Mouse (Mus musculus) small intestine, adult 2 months (tissue): ENCODE data around the gene Rpl29. TPM values are rescaled to one million over a fixed set of nuclear protein-coding genes. Genes with fewer than 3 reads are reported as not detected.

Source experiments
- H3K27ac ChIP-seq: fragments of 200-500 bp; 2 replicates; pipeline ENCODE4 v1.5.1; 2012; ENCODE audit warnings: low read depth, low read length, control low read depth, inconsistent platforms; ENCODE audit not compliant: insufficient read depth
- H3K27me3 ChIP-seq: fragments of 200-500 bp; 2 replicates; pipeline ENCODE4 v1.6.1; 2012; ENCODE audit warnings: mild to moderate bottlenecking, moderate library complexity, low read length, inconsistent platforms; ENCODE audit not compliant: control insufficient read depth, insufficient read depth
- H3K36me3 ChIP-seq: fragments of 200-500 bp; 2 replicates; pipeline ENCODE4 v1.6.1; 2012; ENCODE audit warnings: mild to moderate bottlenecking, low read length, control low read depth, inconsistent platforms; ENCODE audit not compliant: control insufficient read depth, insufficient read depth
- H3K4me1 ChIP-seq: fragments of 200-500 bp; 2 replicates; pipeline ENCODE4 v1.6.1; 2012; ENCODE audit warnings: low read length, inconsistent platforms, mixed read lengths; ENCODE audit not compliant: control insufficient read depth, insufficient read depth, insufficient read length
- H3K4me3 ChIP-seq: fragments of 200-500 bp; 2 replicates; pipeline ENCODE4 v1.5.1; 2012; ENCODE audit warnings: low read depth, mild to moderate bottlenecking, control low read depth, inconsistent platforms, low read length, moderate library complexity
- CTCF ChIP-seq: fragments of 200-500 bp; IDR thresholded peaks from 2 replicates; pipeline ENCODE4 v1.5.1; 2012; ENCODE audit warnings: low read depth, mild to moderate bottlenecking, control low read depth, inconsistent platforms, low read length, moderate library complexity, mixed read lengths; ENCODE audit not compliant: insufficient replicate concordance, insufficient read length; ENCODE audit errors: extremely low read depth
- POLR2A ChIP-seq: fragments of 200-500 bp; IDR thresholded peaks from 2 replicates; pipeline ENCODE4 v1.6.1; 2012; ENCODE audit warnings: low read depth, mild to moderate bottlenecking, control low read depth, inconsistent platforms, low read length, moderate library complexity
- WGBS: fragments of 180-500 bp; shearing (Covaris S2); methylation state at CpG from one replicate; pipeline ENCODE4 v1.1.7; 2018; 5-methylcytosine and 5-hydroxymethylcytosine counted together
- polyA plus RNA-seq: library from polyadenylated mRNA; depleted of rRNA; stranded (reverse); fragments of >200 nt; gene quantifications from 2 replicates; pipeline ENCODE4 v1.2.3, GENCODE M21; 2012

The Rpl29 gene
- polyA plus RNA-seq, 1 experiment = 390 TPM

GRCm38 (mm10) chr9:106420608-106421007, 8.6 kb upstream of the Rpl29 start:
- TF ChIP-seq POLR2A = no peak
- no peak for TF ChIP-seq CTCF
- Histone ChIP-seq H3K27me3 (peaks cover 6% of the 10 kb centered on the region; the same call in 1 of the 2 replicates), H3K27ac (no peak overlapping the region), H3K36me3 (no peaks in the 10 kb centered on the region), H3K4me3 (no peak overlapping the region), H3K4me1 (no peaks in the 10 kb centered on the region)
- 8% methylated on average over 2 of the region's 2 CpGs for WGBS

- Histone ChIP-seq H3K4me3 (no peak overlapping the region), H3K36me3 (no peaks in the 10 kb centered on the region), H3K4me1 (no peaks in the 10 kb centered on the region), H3K27ac (no peak overlapping the region), H3K27me3 (peaks cover 6% of the 10 kb centered on the region; the same call in 1 of the 2 replicates)
- TF ChIP-seq POLR2A = no peak
- no peak for TF ChIP-seq CTCF
- WGBS = 18% methylated on average over 18 of the region's 18 CpGs
Measured at GRCm38 (mm10) chr9:106421033-106421864, 8.0 kb upstream of the Rpl29 start.

DNA sequence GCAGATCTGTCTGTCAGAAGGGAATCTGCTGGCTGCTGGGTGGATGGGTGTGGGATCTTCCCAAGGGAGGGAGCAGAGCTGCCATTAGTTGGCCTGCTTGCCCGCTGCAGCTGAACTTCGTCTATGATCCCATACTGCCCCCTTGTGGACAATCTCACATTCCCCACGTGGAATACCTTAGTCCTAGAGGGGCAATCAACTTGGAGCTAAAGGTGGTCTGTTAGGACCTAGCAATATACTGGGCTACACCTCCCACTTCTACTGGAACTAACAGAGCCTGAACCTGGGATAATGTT, 7.4 kb upstream of the Rpl29 start:
- 1% methylated on average over 3 of the region's 3 CpGs for WGBS
- peak; percentile 78; the same call in 1 of the 2 replicates for TF ChIP-seq CTCF
- TF ChIP-seq POLR2A = no peak
- no peak overlapping the region for H3K27ac ChIP-seq
- peaks cover 6% of the 10 kb centered on the region; the same call in 1 of the 2 replicates for H3K27me3 ChIP-seq
- H3K36me3 ChIP-seq = no peaks in the 10 kb centered on the region
- no peak overlapping the region for H3K4me3 ChIP-seq
- no peaks in the 10 kb centered on the region for H3K4me1 ChIP-seq

DNA sequence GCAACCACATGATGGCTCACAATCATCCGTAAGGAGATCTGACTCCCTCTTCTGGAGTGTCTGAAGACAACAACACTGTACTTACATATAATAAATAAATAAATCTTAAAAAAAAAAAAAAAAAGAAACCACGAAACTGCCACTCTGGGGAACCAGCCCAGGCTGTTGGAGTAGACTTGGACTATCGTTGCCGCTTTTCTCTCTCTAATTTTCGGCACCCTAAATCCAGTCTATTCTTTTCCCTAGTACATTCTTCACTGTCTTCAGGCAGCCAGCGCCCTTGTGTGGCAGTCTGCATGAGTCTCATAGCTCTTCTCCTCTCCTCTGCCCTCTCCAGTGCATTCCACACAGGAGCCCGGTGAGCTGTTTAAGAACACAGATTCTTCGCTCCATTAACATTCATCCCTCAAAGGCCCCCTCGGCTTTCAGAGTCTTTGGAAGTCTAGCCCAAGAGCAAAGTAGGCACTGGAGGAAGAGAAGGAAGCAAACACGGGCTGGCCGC, 484 bp upstream of the Rpl29 start:
- peak overlapping the region; percentile 65 for H3K27ac ChIP-seq
- 3% methylated on average over 11 of the region's 11 CpGs for WGBS
- peaks cover 25% of the 10 kb centered on the region for H3K36me3 ChIP-seq
- peak overlapping the region; percentile 86 for H3K4me3 ChIP-seq
- peaks cover 24% of the 10 kb centered on the region for H3K4me1 ChIP-seq
- TF ChIP-seq POLR2A (no peak), CTCF (no peak)
- no peaks in the 10 kb centered on the region for H3K27me3 ChIP-seq

- TF ChIP-seq POLR2A (no peak), CTCF (no peak)
- peak overlapping the region; percentile 69 for H3K27ac ChIP-seq
- H3K36me3 ChIP-seq = peaks cover 33% of the 10 kb centered on the region
- H3K4me1 ChIP-seq = peaks cover 31% of the 10 kb centered on the region
- H3K27me3 ChIP-seq = no peaks in the 10 kb centered on the region
- under 1% methylated on average over 4 of the region's 4 CpGs for WGBS
- peak overlapping the region; percentile 86 for H3K4me3 ChIP-seq
Measured at GRCm38 (mm10) chr9:106430015-106430264, 686 bp downstream of the Rpl29 start.

DNA sequence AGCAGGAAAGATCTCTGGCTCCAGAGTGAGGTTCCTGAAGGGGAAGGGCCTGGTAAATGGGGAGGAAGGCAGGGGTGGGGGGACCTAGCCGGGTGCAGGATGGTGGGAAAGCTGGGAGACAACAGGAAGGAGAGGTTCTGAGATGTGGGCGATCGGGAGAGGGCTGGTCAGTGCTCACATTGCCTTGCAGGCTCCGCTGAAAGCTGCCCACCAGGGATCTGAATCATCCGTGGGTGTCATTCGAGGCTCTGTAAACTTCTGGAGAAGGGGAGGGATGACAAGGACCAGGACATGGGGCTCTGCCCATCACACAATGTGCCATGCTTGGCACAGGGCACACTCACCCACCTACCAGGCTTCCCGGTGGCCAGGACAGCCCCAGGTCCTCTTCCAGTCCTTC, 4.1 kb downstream of the Rpl29 start:
- peak overlapping the region; percentile 57 for H3K27ac ChIP-seq
- H3K27me3 ChIP-seq = no peaks in the 10 kb centered on the region
- TF ChIP-seq POLR2A = no peak
- TF ChIP-seq CTCF = no peak
- whole genome bisulfite sequencing = 44% methylated on average over 7 of the region's 7 CpGs
- H3K4me1 ChIP-seq = peaks cover 53% of the 10 kb centered on the region
- peaks cover 35% of the 10 kb centered on the region for H3K36me3 ChIP-seq
- peak overlapping the region; percentile 5; the same call in 1 of the 2 replicates for H3K4me3 ChIP-seq

DNA sequence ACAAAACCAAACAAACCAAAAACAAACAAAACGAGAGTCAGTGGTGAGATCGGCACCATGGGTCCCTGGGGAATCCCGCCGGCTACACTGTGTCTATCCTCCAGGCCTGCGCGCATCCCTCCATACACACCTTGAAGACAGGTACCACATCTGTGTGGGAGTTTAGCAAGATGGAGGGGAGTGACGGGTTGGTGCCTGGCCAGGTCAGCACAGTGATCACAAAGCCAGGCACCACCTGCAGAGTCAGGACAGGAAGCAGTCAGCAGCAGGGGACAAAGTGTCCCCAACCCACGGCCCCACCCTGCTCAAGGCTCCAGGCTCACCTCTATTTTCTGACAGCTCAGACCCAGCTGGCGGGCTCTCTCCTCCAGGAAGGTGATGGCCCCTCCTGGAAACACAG, 7.3 kb downstream of the Rpl29 start:
- 56% methylated on average over 9 of the region's 9 CpGs for WGBS
- TF ChIP-seq CTCF = no peak
- TF ChIP-seq POLR2A = no peak
- peak overlapping the region; percentile 53 for H3K4me3 ChIP-seq

More for the DNA sequence above, 7.3 kb downstream of the Rpl29 start:
- peaks cover 49% of the 10 kb centered on the region for H3K4me1 ChIP-seq
- peak overlapping the region; percentile 79 for H3K27ac ChIP-seq
- no peaks in the 10 kb centered on the region for H3K27me3 ChIP-seq
- peaks cover 28% of the 10 kb centered on the region for H3K36me3 ChIP-seq
